Mouse (Mus musculus): Measurements from ENCODE around the gene Lrrc20.
"Not testable (repeated sequence)": the region's sequence is repeated elsewhere in the genome, so short reads cannot be mapped to it uniquely, and the experiment has no call there.

The Lrrc20 gene

GRCm38 (mm10) chr10:61475594-61476439, at the start of gene Lrrc20:
Lrrc20 (plus strand) TSS chr10:61475801.
- DNase-seq: peak; percentile 97

GRCm38 (mm10) chr10:61426251-61426757, 49.3 kb upstream of the Lrrc20 start:
- no peak for DNase-seq

DNA sequence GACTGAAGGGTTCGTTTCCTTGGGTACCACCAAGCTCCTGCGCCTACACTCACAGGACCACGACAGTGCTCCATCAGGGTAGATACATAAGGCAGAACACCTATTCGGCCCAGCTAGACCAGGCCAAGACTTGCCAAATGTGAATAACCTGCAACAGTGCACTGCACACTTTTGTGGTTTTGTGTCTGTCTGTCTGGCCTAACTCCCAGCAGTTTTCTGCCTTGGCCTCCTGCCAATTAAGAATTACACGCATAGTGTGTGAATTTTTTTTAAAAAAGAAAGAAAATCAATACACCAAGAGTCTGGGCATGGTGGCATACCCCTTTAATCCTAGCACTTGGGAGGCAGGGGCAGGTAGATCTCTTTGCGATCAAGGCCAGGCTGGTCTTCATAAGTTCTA, 47.6 kb upstream of the Lrrc20 start:
- no peak for DNase-seq

DNA sequence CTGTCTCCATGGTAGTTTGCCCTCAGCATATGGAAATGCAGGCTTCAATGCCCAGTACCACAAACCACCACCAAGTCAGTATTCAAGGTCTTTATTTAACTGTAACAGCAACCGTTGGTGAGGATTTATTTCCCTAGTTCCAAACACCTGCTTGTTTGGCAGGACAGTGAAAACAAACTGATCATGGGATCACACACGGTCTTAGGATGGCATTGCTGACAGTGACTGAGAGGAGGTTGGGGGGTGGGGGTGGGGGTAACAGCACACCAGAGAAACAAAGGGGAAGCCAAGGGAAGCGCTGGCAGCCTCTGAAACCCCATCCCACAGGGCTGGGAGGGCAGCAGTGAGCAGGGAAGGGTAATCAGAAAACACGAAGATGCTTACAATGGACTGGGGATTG, 47.2 kb upstream of the Lrrc20 start:
- DNase-seq: no peak

- DNase-seq: no peak
Measured at GRCm38 (mm10) chr10:61429043-61429442, 46.6 kb upstream of the Lrrc20 start.

- DNase-seq: no peak
Measured at GRCm38 (mm10) chr10:61431375-61431774, 44.2 kb upstream of the Lrrc20 start.

DNA sequence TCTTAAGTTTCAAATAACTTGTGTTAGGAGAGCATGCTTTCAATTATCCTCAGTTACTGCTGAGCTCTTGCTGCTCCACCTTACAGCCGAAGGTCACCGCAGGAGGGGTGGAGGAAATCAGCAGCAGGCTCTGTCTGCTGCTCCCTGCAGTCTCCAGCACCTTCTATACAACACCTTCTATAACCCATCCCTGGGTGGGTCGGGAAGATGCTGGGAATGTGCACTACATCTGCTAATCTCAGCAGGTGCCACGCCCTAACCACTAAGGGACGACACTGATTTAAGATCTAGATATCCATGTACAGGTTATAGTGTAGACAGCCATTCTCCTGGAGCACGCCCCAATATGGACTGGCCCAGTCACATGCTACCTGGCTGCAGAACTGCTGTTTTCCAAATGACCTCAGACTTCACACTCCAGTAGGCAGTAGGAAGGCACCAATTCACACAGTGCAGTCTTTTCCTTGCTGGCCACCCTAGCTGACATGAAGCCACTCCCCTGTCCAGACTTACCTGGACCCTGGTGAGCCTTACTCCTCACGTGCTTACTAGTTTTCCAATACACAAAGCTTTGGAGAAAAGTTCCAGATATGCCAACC, 35.3 kb upstream of the Lrrc20 start:
- no peak for DNase-seq

DNA sequence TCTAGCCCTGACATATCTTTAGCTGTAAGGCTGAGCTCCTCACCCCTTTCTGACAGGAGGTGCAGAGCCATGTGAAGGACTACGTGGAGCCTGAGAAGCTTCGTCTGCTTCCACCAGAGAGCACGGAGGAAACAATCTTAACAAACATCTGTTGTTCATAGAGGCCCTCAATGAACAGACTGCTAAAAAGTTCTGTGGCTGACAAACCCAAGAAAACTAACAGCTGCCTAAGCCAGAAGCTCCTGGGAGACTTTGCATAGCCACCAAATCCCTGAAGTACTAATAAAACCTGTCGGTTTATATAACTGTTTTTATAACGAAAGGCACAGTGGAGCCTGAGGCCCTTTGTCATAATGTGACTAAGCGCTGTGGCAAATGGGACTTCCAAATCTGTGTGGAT, 32.1 kb upstream of the Lrrc20 start:
- DNase-seq: no peak

- DNase-seq: no peak
Measured at GRCm38 (mm10) chr10:61443876-61444275, 31.7 kb upstream of the Lrrc20 start.

GRCm38 (mm10) chr10:61445016-61445415, 30.6 kb upstream of the Lrrc20 start:
- no peak for DNase-seq

- DNase-seq: no peak
Measured at GRCm38 (mm10) chr10:61447581-61448353, 27.8 kb upstream of the Lrrc20 start.

DNA sequence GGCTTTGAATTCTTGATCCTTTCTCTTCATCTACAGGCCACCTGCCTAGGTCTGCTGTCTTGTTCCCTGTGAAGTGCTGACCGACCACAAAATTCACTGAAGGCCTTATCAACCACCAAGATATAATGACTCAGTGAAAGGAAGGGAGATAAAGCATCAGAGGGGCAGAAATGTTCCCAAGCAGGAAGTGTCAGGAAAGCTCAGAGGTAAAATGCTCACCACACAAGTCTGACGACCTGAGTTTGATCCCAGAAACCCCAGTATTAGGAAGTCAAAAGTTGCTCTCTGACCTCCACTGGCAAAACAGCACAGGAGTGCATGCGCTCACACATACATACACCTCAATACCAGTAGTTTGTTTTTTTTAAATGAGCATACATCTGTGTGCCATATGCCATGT, 26.8 kb upstream of the Lrrc20 start:
- no peak for DNase-seq

GRCm38 (mm10) chr10:61451463-61451930, 24.1 kb upstream of the Lrrc20 start:
- peak; percentile 29 for DNase-seq

DNA sequence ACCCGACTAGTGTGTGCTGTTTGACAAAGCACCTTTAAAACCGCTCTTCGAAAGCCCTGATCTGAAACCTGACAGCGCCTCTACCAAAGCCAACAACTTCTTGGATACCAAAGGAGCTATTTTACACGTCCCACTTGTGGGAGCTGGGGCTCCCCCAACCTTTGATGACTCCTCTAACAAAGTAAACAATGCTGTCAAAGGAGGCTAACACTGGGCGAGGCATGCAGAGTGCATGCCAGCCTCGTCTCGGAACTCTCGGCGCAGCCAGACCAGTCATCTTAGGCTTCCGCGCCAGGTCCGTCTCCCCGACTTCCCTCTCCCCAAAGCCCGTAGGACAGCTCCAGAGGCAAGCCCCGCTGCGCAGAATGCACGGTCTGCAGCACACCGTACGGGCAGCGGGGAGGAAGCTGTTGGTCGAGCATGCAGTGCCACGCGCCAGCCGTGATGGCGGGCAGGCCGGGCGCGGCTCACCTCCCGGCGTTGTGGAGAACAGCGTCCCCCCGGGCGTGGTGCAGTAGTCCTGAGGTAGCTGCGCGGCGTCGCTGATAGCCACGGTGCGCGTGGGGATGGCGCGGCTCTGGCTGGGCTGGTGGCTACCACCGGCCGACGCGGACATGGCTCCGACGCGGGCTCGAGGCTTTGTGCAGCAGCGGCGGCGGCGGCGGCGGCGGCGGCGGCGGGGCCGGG, 23.5 kb upstream of the Lrrc20 start:
- DNase-seq: no peak

DNA sequence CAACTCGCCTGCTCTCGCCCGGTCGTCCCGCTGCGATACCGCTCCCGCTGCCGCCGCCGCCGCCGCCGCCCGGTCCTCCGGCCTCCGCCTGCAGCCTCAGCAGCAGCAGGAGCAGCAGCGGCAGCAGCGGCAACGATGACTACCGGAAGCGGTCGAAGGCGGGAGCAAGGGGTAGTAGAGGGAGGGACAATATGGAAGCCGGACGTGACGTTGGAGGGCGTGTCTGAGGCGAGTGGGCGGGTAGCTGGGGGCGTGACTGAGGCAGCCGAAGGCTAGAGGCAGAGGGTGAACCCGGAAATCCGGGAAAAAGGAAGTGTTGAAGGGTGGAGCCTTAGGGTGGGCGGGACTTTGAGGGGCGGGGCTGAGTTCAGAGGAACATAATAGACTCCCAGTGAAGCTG, 23.0 kb upstream of the Lrrc20 start, which contains the start of gene Eif4ebp2:
Eif4ebp2 (minus strand) TSS at position 17 of the 400 bp plus-strand sequence.
- peak; percentile 99 for DNase-seq

GRCm38 (mm10) chr10:61453171-61453570, 22.4 kb upstream of the Lrrc20 start:
- DNase-seq: not testable (repeated sequence)

DNA sequence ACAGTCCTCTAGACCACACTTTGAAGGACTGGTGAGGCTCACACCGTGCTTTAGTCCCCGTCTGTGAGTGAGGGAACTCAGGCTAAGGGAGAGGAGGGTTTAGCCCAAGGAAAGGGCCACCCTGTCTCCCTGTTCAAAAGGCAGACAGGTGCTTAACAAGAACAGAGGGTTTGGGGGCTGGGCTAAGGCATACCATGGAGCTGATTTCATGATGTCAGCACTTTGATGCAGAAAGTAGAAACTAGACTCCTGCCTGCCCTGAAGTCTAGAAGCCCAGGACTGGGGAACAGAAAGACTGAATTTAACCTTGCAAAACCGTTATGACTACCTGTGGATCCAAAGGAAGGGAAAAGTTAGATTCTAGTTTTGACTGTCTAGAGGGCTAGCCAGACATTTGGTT, 18.4 kb upstream of the Lrrc20 start:
- DNase-seq: no peak

DNA sequence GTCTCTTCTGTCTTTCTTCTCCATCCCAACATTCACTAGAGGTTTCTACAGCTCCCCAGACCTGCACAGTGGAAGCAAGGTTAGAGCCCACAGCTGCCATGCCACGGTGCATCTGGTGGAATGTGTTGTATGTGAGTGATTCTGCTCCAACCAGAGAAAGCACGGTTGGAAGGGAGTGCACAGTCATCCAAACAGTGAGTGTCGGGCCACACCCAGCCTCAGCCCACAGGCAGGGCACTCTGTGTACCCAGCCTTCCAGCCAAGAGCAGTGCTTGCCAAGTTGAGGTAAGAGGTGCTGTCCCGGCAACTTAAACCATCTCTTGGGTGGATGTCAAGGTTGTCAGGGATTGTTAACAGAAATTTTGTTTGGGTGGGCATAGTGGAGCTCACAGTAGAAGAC, 10.6 kb upstream of the Lrrc20 start:
- DNase-seq: no peak

- peak; percentile 32 for DNase-seq
Measured at GRCm38 (mm10) chr10:61466242-61466641, 9.4 kb upstream of the Lrrc20 start.

- DNase-seq: peak; percentile 83
Measured at GRCm38 (mm10) chr10:61466873-61467272, 8.7 kb upstream of the Lrrc20 start.

DNA sequence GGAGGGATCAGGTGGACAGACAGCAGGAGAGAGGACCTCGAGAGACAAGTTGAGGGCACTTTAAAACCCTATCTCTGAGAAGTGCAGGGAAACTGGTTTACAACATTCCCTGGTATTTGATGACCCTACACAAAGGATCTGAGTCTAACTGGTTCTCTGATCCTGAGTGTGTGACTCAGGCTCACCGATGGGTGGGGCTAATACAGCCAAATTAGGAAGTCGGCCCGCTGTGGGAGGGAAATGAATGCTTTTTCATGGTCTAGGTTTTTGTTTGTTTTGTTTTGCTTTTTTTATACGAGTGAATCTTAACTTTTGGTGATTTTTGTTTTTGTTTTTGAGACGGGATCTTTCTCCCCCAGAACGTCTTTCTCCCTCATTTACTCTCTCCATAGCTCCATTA, 6.7 kb upstream of the Lrrc20 start:
- DNase-seq: no peak

- DNase-seq: no peak
Measured at GRCm38 (mm10) chr10:61473640-61474039, 2.0 kb upstream of the Lrrc20 start.

- DNase-seq: no peak
Measured at GRCm38 (mm10) chr10:61474344-61474743, 1.3 kb upstream of the Lrrc20 start.

Measured in retina, postnatal 1 day (tissue).